Mouse (Mus musculus) kidney, postnatal 4 days (tissue): ENCODE measurements around the gene Ankrd6.
"Not testable (repeated sequence)": the region's sequence is repeated elsewhere in the genome, so short reads cannot be mapped to it uniquely, and the experiment has no call there.

Experiments
- DNase-seq, 2 experiments: peaks; one replicate each; pipeline ENCODE4 v3.0.0; 2021; ENCODE audit warnings: mixed read lengths in 2 of 2

The Ankrd6 gene

DNA sequence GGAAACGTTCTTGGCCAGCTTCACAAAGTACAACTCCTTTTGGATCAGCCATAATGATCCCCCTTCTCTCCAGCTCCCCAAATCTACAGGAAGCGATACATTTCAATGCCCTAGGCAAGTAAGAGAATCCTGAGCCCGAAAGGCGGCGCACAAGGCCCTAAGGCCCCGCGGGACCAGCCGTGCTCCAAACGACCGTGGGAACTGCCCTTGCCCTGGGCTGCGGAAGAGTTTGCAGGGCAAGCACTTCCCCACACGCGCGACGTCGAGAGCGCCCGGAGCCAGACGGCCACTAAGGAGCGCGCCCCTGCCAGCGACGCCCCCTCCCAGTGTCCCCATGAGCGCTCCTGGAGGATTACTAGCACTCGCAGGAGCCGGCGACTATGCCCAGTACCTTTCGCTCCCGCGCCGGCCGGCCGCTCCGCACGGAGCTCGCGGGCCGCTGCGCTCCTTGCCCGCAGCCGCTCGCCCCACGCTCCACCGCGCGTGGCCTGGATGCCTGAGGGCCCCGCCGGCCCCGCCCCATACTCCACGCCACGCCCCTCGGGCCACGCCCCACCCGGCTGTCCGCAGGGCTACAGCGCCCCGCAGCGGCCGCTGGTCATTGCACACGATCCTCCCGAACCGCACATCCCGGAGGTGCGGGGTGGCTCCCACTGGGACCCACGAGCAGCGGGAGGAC is at the start of gene Ankrd6:
Gene Ankrd6, minus strand, starts transcription at position 486 of the 679 bp plus-strand sequence.
- peak; percentile 87 to 89 for DNase-seq

DNA sequence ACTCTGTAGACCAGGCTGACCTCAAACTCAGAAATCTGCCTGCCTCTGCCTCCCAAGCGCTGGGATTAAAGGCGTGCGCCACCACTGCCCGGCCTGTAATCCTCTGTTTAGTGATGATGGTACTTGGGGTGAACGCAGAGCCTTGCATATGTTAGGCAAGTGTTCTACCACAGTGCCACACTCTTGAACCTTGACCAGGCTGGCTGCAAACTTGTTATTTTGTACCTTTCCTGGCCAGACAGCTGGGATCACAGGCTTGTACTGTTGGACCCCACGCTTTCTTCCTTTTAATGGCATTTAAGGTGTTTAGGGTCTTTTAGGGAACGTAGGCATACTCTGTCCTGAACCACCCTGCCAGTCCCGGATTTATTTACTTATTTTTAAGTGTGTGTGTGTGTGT is 48.4 kb upstream of the Ankrd6 start:
- no peak for DNase-seq

DNA sequence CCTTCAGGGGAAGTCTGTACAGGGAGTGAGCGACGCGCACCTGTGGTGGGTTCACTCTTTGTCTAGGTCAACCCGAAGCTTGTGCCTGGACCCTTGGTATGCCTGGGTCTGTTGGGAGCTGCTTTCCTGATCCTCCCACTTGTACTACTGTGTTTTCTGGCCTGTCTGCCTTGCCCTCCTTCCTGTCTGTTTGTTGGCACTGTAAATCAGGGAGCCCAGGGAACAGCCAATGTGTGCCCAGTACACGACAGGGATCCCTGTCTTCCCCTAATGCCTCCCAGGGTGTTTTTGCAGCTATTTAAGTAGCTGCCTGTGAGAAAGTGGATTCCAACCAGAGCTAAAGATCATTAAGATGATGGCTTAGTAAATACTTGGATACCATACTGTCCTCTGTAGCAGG is 46.9 kb upstream of the Ankrd6 start:
- DNase-seq = no peak

DNA sequence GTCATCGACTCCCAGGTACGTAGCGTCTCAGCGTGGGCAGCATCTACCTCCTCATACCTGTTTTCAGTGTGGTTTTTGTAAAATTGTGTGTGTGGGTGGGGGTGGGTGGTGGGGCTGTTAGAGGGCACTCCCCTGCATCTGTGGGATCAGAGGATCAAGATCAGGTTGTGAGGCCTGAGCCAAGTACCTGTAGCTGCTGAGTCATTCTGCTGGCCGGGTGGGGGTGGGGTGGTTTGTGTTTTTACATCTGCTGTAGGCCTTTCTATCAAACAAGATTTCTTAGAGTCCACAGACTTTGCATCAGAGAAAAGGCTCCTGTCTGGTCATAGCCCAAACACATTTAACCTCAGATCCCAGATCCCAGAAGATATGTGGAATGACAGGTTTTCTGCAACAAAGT is 45.4 kb upstream of the Ankrd6 start:
- no peak for DNase-seq

DNA sequence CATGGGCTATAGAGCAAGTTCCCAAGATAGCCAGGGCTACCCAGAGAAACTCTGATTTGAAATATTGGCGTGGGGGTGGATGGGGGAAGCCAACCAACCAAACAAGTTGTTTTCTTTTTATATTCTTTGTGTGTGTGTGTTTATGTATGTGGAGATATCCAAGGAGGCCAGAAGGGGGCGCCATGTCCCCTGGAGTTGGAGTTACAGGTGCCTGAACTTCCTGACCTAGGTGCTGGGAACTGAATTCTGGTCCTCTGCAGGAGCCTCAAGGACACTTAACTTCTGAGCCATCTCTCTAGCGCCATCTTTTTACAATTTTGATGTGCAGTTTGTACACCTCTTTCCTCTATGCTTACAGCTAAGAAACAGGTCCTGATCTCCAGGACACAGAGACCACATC is 43.5 kb upstream of the Ankrd6 start:
- no peak for DNase-seq

DNA sequence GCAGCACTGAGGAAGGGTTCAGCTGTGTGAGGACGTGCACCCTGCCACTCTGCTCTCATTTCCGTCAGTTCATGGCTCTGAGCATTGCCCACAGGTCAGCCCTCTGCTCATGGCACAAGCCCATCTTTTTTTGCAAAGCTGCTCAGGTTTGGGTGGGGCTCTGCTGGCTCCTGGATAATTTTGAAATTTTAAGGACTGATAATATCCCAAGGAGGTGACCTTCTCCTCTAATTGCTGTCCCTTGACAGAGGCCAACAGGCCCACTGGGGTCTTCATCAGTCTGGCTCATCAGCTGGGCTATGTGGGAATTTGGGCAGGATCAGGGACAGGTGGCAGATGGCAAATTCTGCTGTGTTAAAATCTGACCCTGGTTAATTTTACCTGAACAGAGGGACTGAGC is 38.7 kb upstream of the Ankrd6 start:
- no peak for DNase-seq

DNA sequence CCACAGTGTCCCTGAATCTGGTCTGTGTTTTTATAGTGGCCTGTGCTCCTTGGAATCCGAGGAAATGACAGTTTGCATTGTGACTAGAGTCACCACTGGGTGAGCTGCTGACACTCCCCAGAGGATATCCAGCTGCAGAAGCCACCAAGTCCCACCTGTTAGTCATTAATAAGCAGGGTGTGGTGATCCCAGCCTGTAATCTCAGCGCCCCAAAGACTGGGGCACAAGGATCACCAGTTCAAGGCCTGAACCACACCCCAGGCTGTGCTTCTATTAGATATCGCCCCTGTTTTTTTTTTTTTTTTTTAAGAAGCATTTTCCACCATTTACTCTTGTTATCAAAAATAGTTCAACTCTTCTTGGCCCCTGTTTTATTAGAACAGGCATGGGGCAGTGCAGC is 36.4 kb upstream of the Ankrd6 start:
- DNase-seq = no peak

DNA sequence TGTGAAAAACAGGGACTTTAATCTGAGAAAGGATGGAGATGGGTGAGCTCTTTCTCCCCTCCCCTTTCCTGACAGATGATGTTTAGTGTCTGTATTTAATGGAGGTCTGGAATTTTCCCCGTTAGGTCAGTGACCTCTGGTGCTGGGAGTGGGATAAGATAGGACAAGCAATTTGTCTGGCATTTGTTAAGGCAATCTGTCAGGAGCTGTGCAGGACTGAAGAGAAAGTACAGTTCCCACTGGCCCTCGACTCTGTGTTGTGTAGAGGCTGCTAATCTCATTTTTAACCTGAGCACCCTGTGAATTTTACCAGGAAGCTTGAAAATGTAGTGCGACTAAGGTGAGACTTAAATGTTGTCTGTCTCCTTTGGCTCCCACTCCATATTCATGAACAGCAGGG is 35.0 kb upstream of the Ankrd6 start:
- no peak for DNase-seq

DNA sequence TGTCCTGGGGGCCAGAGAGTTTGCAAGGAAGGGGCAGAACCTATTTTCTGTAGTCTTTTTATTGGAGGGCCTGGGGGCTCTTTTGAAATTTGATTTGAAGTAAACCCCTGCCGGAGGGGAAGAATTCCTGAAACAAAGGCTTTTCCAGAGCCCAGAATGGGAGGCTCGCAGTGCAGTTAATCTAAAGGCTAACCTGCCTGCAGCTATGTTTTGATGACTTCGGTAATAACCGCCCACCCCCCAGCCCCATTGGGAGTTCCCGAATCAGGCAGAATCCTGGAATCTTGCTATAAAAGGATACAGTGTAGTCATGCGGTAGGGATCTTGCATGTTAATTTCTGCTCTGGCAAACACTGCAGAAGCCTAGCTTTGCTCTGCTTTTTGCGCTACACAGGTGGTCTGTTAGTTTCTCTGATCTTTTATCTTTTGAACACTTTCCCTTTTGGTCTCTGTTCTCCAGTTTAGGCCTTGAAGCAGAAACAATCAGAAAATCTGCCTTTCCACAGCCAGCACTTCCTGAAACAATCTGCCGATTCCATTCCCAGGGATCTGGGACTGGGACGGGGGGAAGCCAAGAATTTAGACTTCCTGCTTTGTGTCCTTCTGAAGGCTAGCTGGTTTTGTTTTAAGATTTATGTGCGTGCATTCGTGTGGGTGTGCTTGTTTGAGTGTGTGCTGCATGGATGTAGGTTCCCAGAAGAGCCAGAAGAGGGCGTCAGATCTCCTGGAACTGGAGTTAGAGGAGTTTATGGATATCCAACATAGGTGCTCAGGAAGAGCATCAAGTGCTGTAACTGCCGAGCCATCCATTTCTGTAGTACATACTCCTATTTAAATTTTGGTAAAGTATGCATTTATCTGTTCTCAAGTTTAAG is 34.4 kb upstream of the Ankrd6 start:
- DNase-seq = peak; percentile 17 to 46

DNA sequence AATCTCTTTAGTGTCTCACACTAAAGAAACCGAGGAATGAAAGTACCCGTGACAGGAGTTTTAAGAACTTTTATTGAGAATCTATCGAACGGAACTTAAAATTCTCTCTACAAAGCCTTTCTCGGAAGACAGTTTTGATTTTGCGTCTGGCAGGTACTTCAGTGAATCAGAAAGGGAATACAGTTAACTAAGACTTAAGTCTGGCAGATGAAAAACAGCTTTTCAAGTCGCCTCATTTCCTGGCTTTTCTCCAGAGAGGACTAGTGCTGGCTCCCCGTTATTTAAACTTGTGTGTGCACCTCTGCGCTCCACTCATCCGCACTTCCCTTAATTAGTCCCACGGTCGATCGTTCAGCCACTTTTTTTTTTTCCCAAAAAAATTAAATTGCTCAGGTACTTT is 33.6 kb upstream of the Ankrd6 start:
- DNase-seq = no peak

DNA sequence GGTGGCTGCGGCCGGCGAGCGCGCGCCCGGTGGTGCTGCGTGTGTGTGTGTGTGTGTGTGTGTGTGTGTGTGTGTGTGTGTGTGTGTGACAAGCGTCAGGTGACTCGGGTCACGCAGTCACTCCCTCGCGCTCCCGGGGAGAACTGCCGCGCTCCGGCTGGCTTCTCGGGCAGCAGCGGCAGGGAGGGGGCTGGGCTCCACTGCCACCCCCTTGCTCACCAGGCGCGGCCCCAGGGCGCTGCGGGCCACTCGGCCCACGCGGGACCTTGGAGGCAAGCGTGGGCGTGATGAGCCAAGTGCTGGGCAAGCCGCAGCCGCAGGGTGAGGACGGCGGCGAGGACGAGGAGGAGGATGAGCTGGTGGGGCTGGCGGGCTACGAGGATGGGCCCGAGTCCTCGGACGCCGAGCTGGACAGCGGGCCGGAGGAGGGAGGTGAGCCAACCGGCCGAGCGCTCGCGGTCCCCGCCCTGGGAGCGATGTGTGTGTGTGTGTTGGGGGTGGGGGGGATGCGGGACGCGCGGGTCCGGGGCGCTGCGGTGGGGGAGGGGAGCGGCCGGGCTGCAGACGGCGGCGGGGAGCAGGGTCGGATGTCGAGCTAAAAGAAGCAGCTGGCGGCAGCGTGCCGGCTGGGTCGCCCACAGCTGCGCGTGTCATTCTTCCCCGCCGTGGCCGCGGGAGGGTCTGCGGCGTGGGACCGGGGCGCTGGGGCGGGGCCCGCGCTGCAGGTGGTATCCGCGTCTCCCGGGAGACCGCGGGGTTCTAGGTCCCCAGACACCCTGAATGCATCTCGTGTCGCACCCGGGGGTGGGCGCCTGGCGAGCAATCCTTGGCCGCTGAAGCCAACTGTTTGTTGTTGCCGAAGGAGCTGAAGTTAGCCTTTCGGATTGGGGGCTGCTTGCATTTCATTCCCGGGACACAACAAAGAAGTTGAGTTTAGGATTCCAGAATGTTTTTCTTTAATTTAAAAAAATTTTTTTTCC is 32.8 kb upstream of the Ankrd6 start:
- peak; percentile 75 to 84 for DNase-seq

DNA sequence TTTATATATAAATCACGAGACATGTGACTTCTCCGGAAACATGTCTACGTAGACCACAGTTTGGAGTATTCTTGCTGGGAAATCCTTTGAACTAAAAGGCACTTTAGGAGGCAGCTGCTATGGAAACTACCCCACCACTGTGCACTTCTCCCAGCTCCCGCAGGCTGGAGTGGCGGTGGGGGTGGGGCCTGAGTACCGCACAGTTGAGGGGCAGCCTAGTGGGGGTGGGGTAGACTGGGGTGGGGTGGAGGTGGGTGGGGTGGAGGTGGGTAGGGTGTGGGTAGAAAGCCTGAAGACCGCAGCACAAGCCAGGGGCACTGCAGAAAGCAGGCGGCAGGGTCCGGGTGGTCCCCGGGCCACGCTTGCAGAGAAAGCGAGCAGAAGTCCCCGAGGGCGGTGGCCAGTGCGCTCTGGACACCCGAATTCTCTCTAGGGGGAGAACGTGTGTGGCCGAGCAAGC is 32.1 kb upstream of the Ankrd6 start, which contains the start of gene Rragd:
Gene Rragd, plus strand, starts transcription at position 322 of the 460 bp plus-strand sequence.
- DNase-seq = peak; percentile 62 to 68

DNA sequence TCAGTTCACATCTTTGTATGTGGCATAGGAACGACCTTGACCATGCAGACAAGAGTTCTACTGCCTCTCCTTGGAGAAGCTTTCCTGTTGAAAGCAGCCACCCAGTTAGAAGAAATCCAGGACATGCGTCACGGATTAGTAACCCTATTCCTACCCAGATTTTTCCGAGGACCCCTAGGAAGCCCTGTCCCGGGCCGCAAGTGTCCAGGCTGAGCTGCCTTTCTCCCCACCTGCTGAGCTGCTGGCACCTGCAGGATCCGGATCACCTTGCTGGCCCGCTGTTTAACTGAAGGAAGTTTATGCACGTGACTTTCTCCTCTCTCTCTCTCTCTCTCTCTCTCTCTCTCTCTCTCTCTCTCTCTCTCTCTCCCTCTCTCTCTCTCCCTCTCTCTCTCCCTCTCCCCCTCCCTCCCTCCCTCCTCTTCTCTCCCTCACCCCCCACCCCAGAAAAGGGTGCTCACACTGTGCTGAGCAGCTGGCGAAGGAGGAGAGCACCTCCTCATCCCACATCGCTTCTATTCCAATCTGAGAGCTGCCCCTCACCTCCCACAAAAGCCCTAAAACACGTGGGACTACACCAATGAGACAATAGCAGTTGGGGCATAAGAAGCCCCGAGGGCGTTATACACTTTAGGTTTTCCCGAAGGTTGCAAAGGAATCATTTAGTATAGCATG is 31.5 kb upstream of the Ankrd6 start:
- peak; percentile 17 to 51 for DNase-seq

DNA sequence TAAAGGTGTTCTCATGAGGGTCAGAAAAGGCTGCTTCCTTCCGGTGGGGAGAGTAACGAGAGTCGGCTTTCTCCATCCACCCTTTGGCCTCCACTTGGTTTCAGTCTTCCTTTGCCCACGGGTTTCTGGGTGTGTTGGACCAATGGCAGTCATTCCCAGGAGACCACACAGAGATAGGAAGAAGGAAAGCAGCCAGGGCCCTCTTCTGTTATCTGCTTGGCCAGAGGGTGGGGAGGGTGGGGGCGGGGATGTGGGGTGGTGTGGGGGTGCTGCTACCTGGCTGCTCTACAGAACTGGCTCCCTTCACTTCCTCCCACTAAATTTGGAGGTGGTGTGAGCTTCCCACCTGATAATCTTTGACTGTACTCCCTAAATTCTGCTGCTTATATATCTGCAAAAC is 31.0 kb upstream of the Ankrd6 start:
- no peak for DNase-seq

DNA sequence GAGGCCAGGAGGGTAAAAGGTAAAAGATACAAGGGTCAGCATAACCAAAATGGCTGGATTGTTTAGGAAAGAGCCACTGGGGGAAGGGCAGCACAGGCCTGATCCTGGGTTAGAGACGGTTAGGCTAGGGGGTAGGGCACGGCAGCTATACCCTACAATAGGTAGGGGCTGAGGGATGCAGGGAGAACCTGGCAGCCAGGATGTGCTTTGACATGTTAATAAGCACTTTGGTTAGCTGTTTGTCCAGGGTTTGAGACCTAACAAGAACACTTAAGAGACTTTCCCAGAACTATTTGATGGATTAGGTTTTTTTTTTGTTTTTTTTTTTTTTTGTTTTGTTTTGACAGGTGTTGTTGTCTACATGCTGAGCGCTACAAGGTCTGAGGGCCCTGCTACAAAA is 29.4 kb upstream of the Ankrd6 start:
- no peak for DNase-seq

DNA sequence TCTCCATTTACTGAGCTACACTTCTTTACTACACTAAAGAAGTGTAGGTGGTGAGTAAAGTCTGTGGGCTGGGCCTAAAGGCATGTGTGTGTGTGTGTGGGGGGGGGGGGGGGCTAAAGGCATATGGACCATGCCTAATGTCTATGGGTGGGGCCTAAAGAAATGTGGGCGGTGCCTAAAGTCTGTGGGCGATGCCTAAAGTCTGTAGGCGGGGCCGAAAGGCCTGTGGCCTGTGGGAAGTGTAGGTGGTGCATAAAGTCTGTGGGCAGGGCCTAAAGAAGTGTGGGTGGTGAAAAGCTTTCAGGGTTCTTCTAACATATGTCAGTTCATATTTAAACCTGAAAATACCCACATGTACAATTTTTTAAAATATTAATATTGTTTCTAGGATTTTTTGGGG is 26.7 kb upstream of the Ankrd6 start:
- DNase-seq = no peak

DNA sequence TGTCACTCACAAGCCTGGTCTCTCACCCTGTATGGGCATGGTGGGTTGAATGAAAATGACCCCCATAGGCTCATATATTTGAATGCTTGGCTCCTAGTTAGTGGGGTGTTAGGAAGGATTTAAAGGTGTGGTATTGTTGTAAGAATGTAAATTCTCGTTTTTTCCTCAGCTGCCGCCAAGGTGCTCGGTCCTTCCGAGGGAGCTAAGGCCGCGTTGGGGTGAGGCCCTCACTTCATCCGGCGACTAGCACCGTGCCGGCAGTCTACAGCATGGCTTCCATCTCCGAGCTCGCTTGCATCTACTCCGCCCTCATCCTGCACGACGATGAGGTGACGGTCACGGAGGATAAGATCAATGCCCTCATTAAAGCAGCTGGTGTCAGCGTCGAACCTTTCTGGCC is 14.0 kb upstream of the Ankrd6 start:
- DNase-seq = not testable (repeated sequence)

DNA sequence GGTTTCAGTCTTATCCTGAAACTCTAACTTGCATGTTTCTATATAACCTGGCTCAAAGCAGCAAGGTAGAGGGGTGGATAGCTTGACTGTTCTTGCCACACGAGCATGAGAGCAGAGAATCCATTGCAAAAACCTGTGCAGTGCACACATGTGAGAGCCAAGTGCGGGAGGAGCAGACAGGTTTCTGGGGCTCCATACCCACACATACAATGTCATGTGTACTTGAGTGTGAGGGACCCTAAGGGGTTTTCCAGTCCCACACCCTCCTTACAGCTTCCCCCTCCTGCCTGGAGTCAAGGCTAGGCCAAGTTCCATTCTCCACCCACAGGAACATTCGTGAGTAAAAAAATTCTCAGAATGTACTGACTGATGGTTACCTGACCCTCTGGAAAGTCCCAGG is 10.8 kb upstream of the Ankrd6 start:
- no peak for DNase-seq

DNA sequence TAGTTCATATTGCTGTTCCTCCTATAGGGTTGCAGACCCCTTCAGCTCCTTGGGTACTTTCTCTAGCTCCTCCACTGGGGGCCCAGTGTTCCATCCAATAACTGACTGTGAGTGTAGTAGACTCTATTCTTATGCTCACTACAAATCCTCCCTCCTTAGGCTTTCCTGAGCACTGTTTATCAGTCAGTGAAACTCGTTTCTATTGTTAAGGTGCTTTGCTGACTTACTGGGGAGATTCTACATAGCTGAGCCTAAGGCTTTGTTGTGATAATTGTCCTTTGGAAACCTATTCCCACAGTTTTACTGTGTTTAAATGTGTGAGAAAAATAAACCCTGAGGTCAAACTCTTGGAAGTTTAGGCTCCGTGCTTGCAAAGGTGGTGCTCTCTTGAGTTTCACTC is 5.8 kb upstream of the Ankrd6 start:
- DNase-seq = no peak

DNA sequence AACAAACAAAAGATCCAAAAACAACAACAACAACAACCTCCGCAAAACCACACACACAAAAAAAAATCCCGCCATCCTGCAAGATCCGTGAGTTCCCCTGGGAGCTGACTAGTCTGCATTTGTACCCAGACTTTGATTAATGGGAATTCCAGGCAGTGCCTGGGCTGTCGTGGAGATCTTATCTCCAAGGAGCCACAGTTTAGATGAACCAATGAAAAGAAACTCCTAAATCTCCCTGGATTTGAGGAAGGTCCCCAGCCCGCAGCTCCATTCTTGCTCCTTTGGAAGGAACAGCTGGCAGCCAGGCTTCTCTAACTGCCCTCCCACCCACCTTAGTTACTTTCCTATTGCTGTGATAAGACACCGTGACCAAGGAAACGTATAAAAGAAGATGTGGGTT is 2.0 kb upstream of the Ankrd6 start:
- no peak for DNase-seq

DNA sequence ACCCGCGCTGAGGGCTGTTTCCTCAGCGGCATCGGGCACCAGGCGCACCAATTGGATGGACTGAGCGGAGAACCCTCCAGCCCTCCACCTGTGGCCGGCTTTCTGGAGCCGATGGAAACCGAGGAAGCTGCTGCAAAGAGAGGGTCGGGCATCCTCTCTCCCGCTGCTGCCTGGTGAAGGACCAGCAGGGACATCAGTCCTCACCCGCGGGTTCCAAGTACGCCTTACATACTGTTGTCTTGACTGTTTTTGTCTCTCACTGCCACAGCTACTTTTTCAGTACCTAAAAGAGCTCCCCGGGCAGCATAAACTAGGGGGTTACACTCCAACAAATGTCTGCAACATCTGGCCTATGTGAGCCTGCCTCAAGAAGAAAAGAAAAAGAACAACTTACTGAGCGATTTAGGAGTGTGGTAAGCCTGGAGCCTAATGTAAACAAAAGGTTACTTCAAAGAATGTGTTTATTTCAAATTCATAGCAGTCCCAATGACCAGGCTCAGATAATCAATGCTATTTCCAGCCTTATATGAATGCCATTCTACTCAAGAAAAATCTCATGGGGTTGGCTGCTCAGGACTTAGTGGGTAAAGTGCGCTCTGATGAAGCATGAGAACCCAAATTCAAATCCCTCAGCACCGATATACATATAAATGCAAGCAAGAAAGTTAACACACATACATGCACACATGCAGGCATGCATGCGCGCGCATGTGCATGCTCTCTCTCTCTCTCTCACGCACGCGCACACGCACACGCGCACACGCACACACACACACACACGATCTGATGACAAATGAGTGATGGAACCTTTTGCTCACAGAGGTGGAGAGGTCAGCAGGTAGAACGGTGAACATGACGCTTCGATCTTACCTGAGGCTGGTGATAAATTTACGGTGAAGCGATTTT is 647 bp upstream of the Ankrd6 start:
- no peak for DNase-seq
